30 mouse cellular contexts compared by ENCODE assay signal in genomic region chr6:85147636-85148035, GRCm38 (mm10). TPM values are rescaled to one million over a fixed set of nuclear protein-coding genes. Genes with fewer than 3 reads are reported as not detected.
"Had no signal": no experiment of that assay in that cellular context is flagged by ENCODE, and none has a peak within 500 bp of the region (broad histone marks: within the 10 kb centered on the region; RNA-seq: fewer than 3 reads in every experiment).

No protein-coding gene starts in this region.

- H3K4me1 ChIP-seq: heart, embryonic 13.5 days; heart, embryonic 15.5 days; intestine, embryonic 15.5 days; limb, embryonic 10.5 days; limb, embryonic 12.5 days had no signal

- DNase-seq: gastrocnemius, postnatal 14 days; gastrocnemius, postnatal 36 days; heart, adult 11 months; heart, adult 2 months; heart, postnatal 14 days; heart, postnatal 36 days; kidney, adult 18-20 months; kidney, adult 8-10 months; kidney, postnatal 10 days; kidney, postnatal 25 days; kidney, postnatal 4 days; liver had no signal

- H3K9me3 ChIP-seq: heart, embryonic 13.5 days; heart, embryonic 15.5 days; intestine, embryonic 15.5 days; limb, embryonic 10.5 days; limb, embryonic 12.5 days had no signal

- H3K27ac ChIP-seq: heart, adult 2 months; heart, embryonic 13.5 days; heart, embryonic 15.5 days; hindbrain, embryonic 14.5 days; intestine, embryonic 15.5 days; layer of hippocampus, adult 2 months; left cerebral cortex, adult 2 months; limb, embryonic 10.5 days; limb, embryonic 12.5 days had no signal

- H3K4me2 ChIP-seq: heart, embryonic 11.5 days; heart, embryonic 13.5 days; heart, embryonic 15.5 days; hindbrain, embryonic 14.5 days; intestine, embryonic 15.5 days; limb, embryonic 12.5 days; liver, embryonic 11.5 days had no signal

- H3K9ac ChIP-seq: heart, embryonic 13.5 days; heart, embryonic 15.5 days; hindbrain, embryonic 14.5 days; intestine, embryonic 15.5 days; limb, embryonic 12.5 days had no signal

- H3K36me3 ChIP-seq: heart, embryonic 13.5 days; heart, embryonic 15.5 days; intestine, embryonic 15.5 days; limb, embryonic 10.5 days; limb, embryonic 12.5 days had no signal

- H3K27me3 ChIP-seq: intestine, embryonic 15.5 days had no signal

- H3K4me3 ChIP-seq: heart, adult 2 months; heart, embryonic 13.5 days; heart, embryonic 15.5 days; intestine, embryonic 15.5 days; layer of hippocampus, adult 2 months; left cerebral cortex, adult 2 months; limb, embryonic 10.5 days; limb, embryonic 12.5 days had no signal

- ATAC-seq: hindbrain, embryonic 16.5 days; inflammation-experienced regulatory T-cells, adult 6 months; intestine, embryonic 15.5 days; intestine, postnatal 0 days had no signal

RNA-seq across cellular contexts. Expression of gene Emx1, which starts 39.6 kb away (rescaled TPM):
- total RNA-seq: gastrocnemius, adult 18-20 months; gastrocnemius, adult 8-10 months; gastrocnemius, postnatal 14 days; gastrocnemius, postnatal 36 days; heart, adult 2 months; heart, postnatal 14 days; heart, postnatal 36 days; hematopoietic stem cell, adult 5-6 weeks had no signal
- polyA plus RNA-seq: heart, adult 2 months; heart, embryonic 11.5 days; heart, embryonic 13.5 days; heart, embryonic 15.5 days; heart, postnatal 0 days; hindbrain, embryonic 11.5 days; hindbrain, embryonic 14.5 days; hindbrain, embryonic 16.5 days; inflammation-experienced regulatory T-cells, adult 6 months; intestine, embryonic 15.5 days; intestine, postnatal 0 days had no signal
